Mouse (Mus musculus): ENCODE results near the gene Rexo5. TPM values are rescaled to one million over a fixed set of nuclear protein-coding genes. Genes with fewer than 3 reads are reported as not detected.

Rexo5 gene
- polyA plus RNA-seq, 1 experiment, result 9.6 TPM

DNA sequence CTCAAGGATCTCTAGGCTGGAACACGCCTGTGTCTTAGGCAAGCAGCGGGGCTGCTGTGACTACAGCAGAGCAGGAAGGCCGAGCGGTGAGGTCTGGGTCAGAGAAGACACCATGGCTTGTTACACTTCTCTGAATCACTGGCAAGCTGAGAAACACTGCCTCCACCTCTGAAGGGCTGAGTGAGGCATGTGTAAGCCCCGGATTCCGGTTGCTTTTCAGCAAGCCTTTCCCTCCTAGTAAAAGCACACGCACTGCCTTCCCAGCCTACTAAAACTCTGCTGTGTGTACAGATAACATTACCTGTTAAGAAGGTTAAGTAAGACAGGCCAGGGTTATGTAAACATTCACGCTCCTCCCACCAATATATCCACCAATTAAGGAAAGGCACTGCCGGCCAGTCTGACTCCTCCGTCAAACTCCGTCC, 33.3 kb upstream of the Rexo5 start, which contains the start of gene Acsm3:
Gene Acsm3 (plus strand): TSS at position 397 of the 425 bp plus-strand sequence.
- H3K27me3 ChIP-seq (ENCODE audit: control insufficient read depth, insufficient read depth, low read length), result no peaks in the 10 kb centered on the region
- TF ChIP-seq POLR2A (IDR thresholded peaks at IDR 0.05; ENCODE audit: control insufficient read depth, extremely low read depth, insufficient read depth, low read length, poor library complexity) (no peak), CTCF (IDR thresholded peaks at IDR 0.05; ENCODE audit: borderline replicate concordance, control insufficient read depth, extremely low read depth, insufficient read depth, low read length, poor library complexity) (no peak)
- no peaks in the 10 kb centered on the region for H3K36me3 ChIP-seq (ENCODE audit: control insufficient read depth, insufficient read depth, low read length)
- 76% methylated on average over 11 of the region's 11 CpGs for WGBS
- H3K27ac ChIP-seq (ENCODE audit: control insufficient read depth, insufficient read depth, low read length), result no peak within 1 kb of the TSS
- H3K4me1 ChIP-seq (replicated peaks; ENCODE audit: control insufficient read depth, insufficient read depth, low read length), result no peaks in the 10 kb centered on the region
- no peak for DNase-seq
- no peak within 1 kb of the TSS for H3K4me3 ChIP-seq (ENCODE audit: control insufficient read depth, insufficient read depth, low read length)

DNA sequence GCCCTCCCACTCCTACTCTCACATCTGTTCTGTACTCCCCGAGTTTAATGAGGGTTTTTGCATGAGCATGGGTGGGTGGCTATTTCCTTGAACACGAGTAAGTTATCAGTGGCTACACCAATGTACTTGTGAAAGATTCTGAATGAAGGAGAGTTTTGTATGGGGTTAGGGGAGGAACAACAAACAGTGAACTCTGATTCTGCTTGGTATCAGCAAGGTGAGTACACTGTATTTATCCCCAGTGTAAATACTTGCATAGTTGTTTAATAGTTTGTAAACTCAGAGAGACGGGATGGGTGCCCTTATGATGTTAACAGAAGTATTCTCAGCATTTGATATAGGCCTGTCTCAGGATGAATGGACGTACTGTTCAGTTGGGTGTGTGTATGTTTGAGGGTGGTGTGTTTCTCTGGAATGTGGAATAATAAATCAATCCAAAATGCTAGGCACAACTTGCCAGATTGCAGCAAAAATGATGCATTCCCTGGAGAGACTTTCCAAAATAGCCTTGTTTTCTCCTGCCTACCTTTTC, 31.6 kb upstream of the Rexo5 start:
- no peak overlapping the region for H3K27ac ChIP-seq (ENCODE audit: control insufficient read depth, insufficient read depth, low read length)
- H3K27me3 ChIP-seq (ENCODE audit: control insufficient read depth, insufficient read depth, low read length), result no peaks in the 10 kb centered on the region
- no peaks in the 10 kb centered on the region for H3K4me1 ChIP-seq (replicated peaks; ENCODE audit: control insufficient read depth, insufficient read depth, low read length)
- TF ChIP-seq POLR2A (IDR thresholded peaks at IDR 0.05; ENCODE audit: control insufficient read depth, extremely low read depth, insufficient read depth, low read length, poor library complexity), result no peak
- TF ChIP-seq CTCF (IDR thresholded peaks at IDR 0.05; ENCODE audit: borderline replicate concordance, control insufficient read depth, extremely low read depth, insufficient read depth, low read length, poor library complexity), result no peak
- H3K4me3 ChIP-seq (ENCODE audit: control insufficient read depth, insufficient read depth, low read length), result no peak overlapping the region
- 69% methylated on average over 4 of the region's 4 CpGs for WGBS
- H3K36me3 ChIP-seq (ENCODE audit: control insufficient read depth, insufficient read depth, low read length), result no peaks in the 10 kb centered on the region
- no peak for DNase-seq

DNA sequence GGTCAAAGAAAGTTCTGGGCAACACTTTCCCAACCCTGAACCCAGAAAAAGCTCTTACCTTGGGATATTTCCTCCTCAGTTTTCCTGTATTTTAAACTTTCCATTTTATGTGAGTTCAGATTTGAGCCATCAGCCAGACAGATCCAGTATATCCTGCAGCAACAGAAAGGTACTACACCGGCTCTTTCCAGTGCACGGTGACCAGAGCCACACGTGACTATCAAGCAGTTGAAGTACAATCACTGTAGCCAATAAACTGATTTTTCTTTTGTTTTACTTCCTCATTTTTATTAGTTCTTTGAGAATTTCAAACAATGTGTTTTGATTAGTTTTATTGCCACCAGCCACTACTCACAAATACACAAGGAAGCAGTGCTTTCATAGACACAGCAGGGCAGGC, 29.4 kb upstream of the Rexo5 start:
- no peaks in the 10 kb centered on the region for H3K36me3 ChIP-seq (ENCODE audit: control insufficient read depth, insufficient read depth, low read length)
- H3K4me3 ChIP-seq (ENCODE audit: control insufficient read depth, insufficient read depth, low read length), result no peak overlapping the region
- no peak for DNase-seq
- WGBS, result 71% methylated on average over 3 of the region's 3 CpGs
- no peak overlapping the region for H3K27ac ChIP-seq (ENCODE audit: control insufficient read depth, insufficient read depth, low read length)
- TF ChIP-seq POLR2A (IDR thresholded peaks at IDR 0.05; ENCODE audit: control insufficient read depth, extremely low read depth, insufficient read depth, low read length, poor library complexity), result no peak
- no peak for TF ChIP-seq CTCF (IDR thresholded peaks at IDR 0.05; ENCODE audit: borderline replicate concordance, control insufficient read depth, extremely low read depth, insufficient read depth, low read length, poor library complexity)
- H3K27me3 ChIP-seq (ENCODE audit: control insufficient read depth, insufficient read depth, low read length), result no peaks in the 10 kb centered on the region
- no peaks in the 10 kb centered on the region for H3K4me1 ChIP-seq (replicated peaks; ENCODE audit: control insufficient read depth, insufficient read depth, low read length)

DNA sequence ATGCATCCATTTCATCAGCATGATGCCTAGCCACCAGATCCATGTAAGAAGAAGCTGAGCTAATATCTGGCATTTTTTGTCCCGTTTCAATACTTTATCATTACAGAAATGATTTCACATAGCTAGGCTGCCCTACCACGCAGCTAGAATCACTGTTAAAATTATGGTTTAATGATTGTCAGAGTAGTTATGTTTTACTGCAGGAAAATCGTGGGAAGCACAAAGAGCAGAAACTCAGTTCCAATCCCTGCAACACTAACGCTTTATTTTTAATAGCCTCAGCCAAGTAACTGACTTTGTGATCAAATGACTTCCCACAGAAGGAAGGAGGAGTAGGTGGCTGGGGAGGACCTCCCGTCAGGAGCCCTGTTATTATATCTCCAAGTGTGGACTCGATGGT, 26.8 kb upstream of the Rexo5 start:
- no peaks in the 10 kb centered on the region for H3K27me3 ChIP-seq (ENCODE audit: control insufficient read depth, insufficient read depth, low read length)
- DNase-seq, result no peak
- H3K4me1 ChIP-seq (replicated peaks; ENCODE audit: control insufficient read depth, insufficient read depth, low read length), result no peaks in the 10 kb centered on the region
- H3K36me3 ChIP-seq (ENCODE audit: control insufficient read depth, insufficient read depth, low read length), result no peaks in the 10 kb centered on the region
- no peak overlapping the region for H3K27ac ChIP-seq (ENCODE audit: control insufficient read depth, insufficient read depth, low read length)
- H3K4me3 ChIP-seq (ENCODE audit: control insufficient read depth, insufficient read depth, low read length), result no peak overlapping the region
- TF ChIP-seq POLR2A (IDR thresholded peaks at IDR 0.05; ENCODE audit: control insufficient read depth, extremely low read depth, insufficient read depth, low read length, poor library complexity), result no peak
- no peak for TF ChIP-seq CTCF (IDR thresholded peaks at IDR 0.05; ENCODE audit: borderline replicate concordance, control insufficient read depth, extremely low read depth, insufficient read depth, low read length, poor library complexity)
- 89% methylated on average over 6 of the region's 6 CpGs for WGBS

DNA sequence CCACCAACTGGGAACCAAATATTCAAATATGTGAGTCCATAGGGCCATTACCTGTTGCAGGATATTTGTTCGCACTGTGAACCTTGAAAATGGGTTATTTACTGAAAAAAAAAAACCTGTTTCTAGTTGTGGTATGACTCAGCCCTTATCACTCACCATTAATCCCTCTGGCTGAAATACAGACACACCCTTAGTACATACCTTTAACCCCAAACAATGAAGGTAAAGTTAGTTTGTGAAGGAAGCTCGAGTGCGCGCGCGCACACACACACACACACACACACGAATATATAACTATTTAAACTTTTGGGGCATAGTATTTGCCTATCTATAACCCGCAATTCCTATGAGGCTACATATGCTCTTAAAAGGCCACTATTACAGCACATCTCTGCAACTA, 23.9 kb upstream of the Rexo5 start:
- H3K27ac ChIP-seq (ENCODE audit: control insufficient read depth, insufficient read depth, low read length), result no peak overlapping the region
- no peaks in the 10 kb centered on the region for H3K36me3 ChIP-seq (ENCODE audit: control insufficient read depth, insufficient read depth, low read length)
- no peak for DNase-seq
- H3K4me1 ChIP-seq (replicated peaks; ENCODE audit: control insufficient read depth, insufficient read depth, low read length), result no peaks in the 10 kb centered on the region
- no peak overlapping the region for H3K4me3 ChIP-seq (ENCODE audit: control insufficient read depth, insufficient read depth, low read length)
- WGBS, result 96% methylated on average over 8 of the region's 8 CpGs
- TF ChIP-seq POLR2A (IDR thresholded peaks at IDR 0.05; ENCODE audit: control insufficient read depth, extremely low read depth, insufficient read depth, low read length, poor library complexity), result no peak
- no peak for TF ChIP-seq CTCF (IDR thresholded peaks at IDR 0.05; ENCODE audit: borderline replicate concordance, control insufficient read depth, extremely low read depth, insufficient read depth, low read length, poor library complexity)
- H3K27me3 ChIP-seq (ENCODE audit: control insufficient read depth, insufficient read depth, low read length), result no peaks in the 10 kb centered on the region

DNA sequence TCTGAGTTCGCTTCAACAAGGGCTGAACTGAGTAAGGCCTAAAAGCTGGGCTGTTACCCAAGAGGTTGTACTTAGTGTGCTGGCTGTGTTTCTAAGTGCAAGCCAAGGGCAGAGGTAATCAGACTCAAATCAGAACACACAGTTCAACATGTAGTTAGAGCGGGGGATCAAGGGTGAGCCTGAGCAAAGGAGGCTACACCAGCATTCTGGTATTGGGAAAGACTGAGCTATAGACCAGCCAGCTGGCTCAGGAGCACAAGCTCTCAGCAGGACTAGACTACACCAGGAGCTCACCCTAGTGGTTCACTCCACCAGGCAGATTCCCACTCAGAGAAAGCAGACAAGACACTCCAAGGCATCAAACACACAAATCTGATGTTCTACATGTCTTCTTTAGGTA, 10.4 kb upstream of the Rexo5 start:
- H3K36me3 ChIP-seq (ENCODE audit: control insufficient read depth, insufficient read depth, low read length), result peaks cover 23% of the 10 kb centered on the region
- no peak overlapping the region for H3K27ac ChIP-seq (ENCODE audit: control insufficient read depth, insufficient read depth, low read length)
- H3K27me3 ChIP-seq (ENCODE audit: control insufficient read depth, insufficient read depth, low read length), result no peaks in the 10 kb centered on the region
- DNase-seq, result no peak
- no peaks in the 10 kb centered on the region for H3K4me1 ChIP-seq (replicated peaks; ENCODE audit: control insufficient read depth, insufficient read depth, low read length)
- TF ChIP-seq POLR2A (IDR thresholded peaks at IDR 0.05; ENCODE audit: control insufficient read depth, extremely low read depth, insufficient read depth, low read length, poor library complexity), result no peak
- H3K4me3 ChIP-seq (ENCODE audit: control insufficient read depth, insufficient read depth, low read length), result no peak overlapping the region
- WGBS, result 100% methylated on average over 2 of the region's 2 CpGs

DNA sequence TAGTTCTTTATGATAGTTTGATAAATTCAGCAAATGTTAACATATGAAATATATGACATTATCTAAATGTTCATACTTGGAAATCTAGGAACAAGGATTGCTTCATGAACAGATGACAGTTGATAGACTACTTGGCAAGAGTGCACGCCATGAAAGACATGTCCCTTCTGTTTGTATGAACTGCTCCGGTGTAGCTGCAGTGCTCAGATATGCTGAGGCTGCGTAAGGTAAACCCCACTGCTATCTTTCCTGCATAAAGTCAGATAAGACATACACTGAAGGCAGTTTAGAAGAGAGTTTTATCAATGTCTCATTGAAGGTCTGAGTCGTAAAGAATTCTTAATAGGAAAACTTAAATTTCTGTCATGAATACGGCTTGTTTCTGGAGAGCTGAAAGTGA, 8.9 kb upstream of the Rexo5 start:
- H3K4me1 ChIP-seq (replicated peaks; ENCODE audit: control insufficient read depth, insufficient read depth, low read length), result no peaks in the 10 kb centered on the region
- H3K4me3 ChIP-seq (ENCODE audit: control insufficient read depth, insufficient read depth, low read length), result no peak overlapping the region
- TF ChIP-seq POLR2A (IDR thresholded peaks at IDR 0.05; ENCODE audit: control insufficient read depth, extremely low read depth, insufficient read depth, low read length, poor library complexity), result no peak
- TF ChIP-seq CTCF (IDR thresholded peaks at IDR 0.05; ENCODE audit: borderline replicate concordance, control insufficient read depth, extremely low read depth, insufficient read depth, low read length, poor library complexity), result no peak
- no peaks in the 10 kb centered on the region for H3K27me3 ChIP-seq (ENCODE audit: control insufficient read depth, insufficient read depth, low read length)
- no peak overlapping the region for H3K27ac ChIP-seq (ENCODE audit: control insufficient read depth, insufficient read depth, low read length)
- 97% methylated on average over 5 of the region's 5 CpGs for WGBS
- H3K36me3 ChIP-seq (ENCODE audit: control insufficient read depth, insufficient read depth, low read length), result peaks cover 28% of the 10 kb centered on the region
- DNase-seq, result no peak
